Mouse (Mus musculus) liver, embryonic 11.5 days (tissue): Measurements from ENCODE around the gene Fcho1. TPM values are rescaled to one million over a fixed set of nuclear protein-coding genes. Genes with fewer than 3 reads are reported as not detected.
A peak's percentile ranks its signal among the peaks of the same experiment; 100 is the strongest.

ENCODE experiments used
- ATAC-seq: fragments of 200-750 bp; cut with Nextera tagmentation; replicated peaks from 2 replicates; pipeline ENCODE4 v1.8.0; 2017; ENCODE audit warnings: moderate number of reproducible peaks, mild to moderate bottlenecking, moderate TSS enrichment, moderate library complexity; ENCODE audit not compliant: low FRiP score
- DNase-seq: peaks from one replicate; pipeline ENCODE4 v3.0.0-alpha.2; 2017; ENCODE audit warnings: low spot score
- H3K27ac ChIP-seq: fragments of 300-500 bp; sonication (generic); 2 replicates; pipeline ENCODE4 v1.5.1; 2014; ENCODE audit warnings: mild to moderate bottlenecking, low read depth, low read length, control low read depth
- H3K27me3 ChIP-seq: fragments of 300-500 bp; sonication (generic); replicated peaks from 2 replicates; pipeline ENCODE4 v1.6.1; 2014; ENCODE audit warnings: low read length, mixed read lengths; ENCODE audit not compliant: control insufficient read depth, insufficient read depth
- H3K36me3 ChIP-seq: fragments of 300-500 bp; sonication (generic); 2 replicates; pipeline ENCODE4 v1.6.1; 2014; ENCODE audit warnings: mild to moderate bottlenecking, low read length, moderate library complexity, mixed read lengths; ENCODE audit not compliant: control insufficient read depth, insufficient read depth
- H3K4me1 ChIP-seq: fragments of 300-500 bp; sonication (generic); replicated peaks from 2 replicates; pipeline ENCODE4 v1.6.1; 2014; ENCODE audit warnings: low read length, mixed read lengths; ENCODE audit not compliant: control insufficient read depth, insufficient read depth
- H3K4me2 ChIP-seq: fragments of 300-500 bp; sonication (generic); 2 replicates; pipeline ENCODE4 v1.6.1; 2014; ENCODE audit warnings: mild to moderate bottlenecking, control low read depth, moderate library complexity
- H3K4me3 ChIP-seq: fragments of 300-500 bp; sonication (generic); 2 replicates; pipeline ENCODE4 v1.5.1; 2014; ENCODE audit warnings: low read depth, low read length, control low read depth
- H3K9ac ChIP-seq: fragments of 300-500 bp; sonication (generic); 2 replicates; pipeline ENCODE4 v1.6.1; 2014; ENCODE audit warnings: low read depth, low read length, control low read depth
- H3K9me3 ChIP-seq: fragments of 300-500 bp; sonication (generic); 2 replicates; pipeline ENCODE4 v1.6.1; 2016; ENCODE audit warnings: low read length, inconsistent platforms, mixed read lengths; ENCODE audit not compliant: control insufficient read depth
- WGBS: fragments of 180-500 bp; shearing (Covaris S2); extraction: QIAGEN DNeasy Blood & Tissue Kit; methylation state at CpG from one replicate; pipeline ENCODE4 v1.1.7; 2014; 5-methylcytosine and 5-hydroxymethylcytosine counted together
- polyA plus RNA-seq: library from polyadenylated mRNA; unstranded; fragments of >200 nt; fragmentation: Nextera tagmentation; extraction: Ambion mirVana; gene quantifications from 2 replicates; pipeline ENCODE4 v1.2.1, GENCODE M21; 2014

The Fcho1 gene
- polyA plus RNA-seq, 1 experiment from 2014 or later, result 20.8 TPM

GRCm38 (mm10) chr8:71682832-71683231 is 42.7 kb downstream of the Fcho1 start:
- Histone ChIP-seq H3K4me2 (no peak overlapping the region), H3K9ac (no peak overlapping the region), H3K4me1 (peaks cover 7% of the 10 kb centered on the region), H3K36me3 (no peaks in the 10 kb centered on the region), H3K4me3 (no peak overlapping the region), H3K27me3 (peaks cover 98% of the 10 kb centered on the region), H3K9me3 (no peaks in the 10 kb centered on the region), H3K27ac (no peak overlapping the region)
- 78% methylated on average over 12 of the region's 12 CpGs for WGBS
- DNase-seq (no peak), ATAC-seq (no peak)

GRCm38 (mm10) chr8:71681369-71681915 is 44.1 kb downstream of the Fcho1 start:
- no peak overlapping the region for H3K4me3 ChIP-seq
- H3K36me3 ChIP-seq, result no peaks in the 10 kb centered on the region
- WGBS, result 46% methylated on average over 17 of the region's 18 CpGs
- peaks cover 84% of the 10 kb centered on the region for H3K27me3 ChIP-seq
- no peak for DNase-seq
- no peak for ATAC-seq
- H3K9ac ChIP-seq, result no peak overlapping the region
- peaks cover 5% of the 10 kb centered on the region for H3K4me1 ChIP-seq
- no peaks in the 10 kb centered on the region for H3K9me3 ChIP-seq
- no peak overlapping the region for H3K27ac ChIP-seq
- no peak overlapping the region for H3K4me2 ChIP-seq

- H3K4me3 ChIP-seq, result peak overlapping the region; percentile 0; the same call in 1 of the 2 replicates
- ATAC-seq, result no peak
- H3K27me3 ChIP-seq, result peaks cover 75% of the 10 kb centered on the region
These were observed 45.0 kb downstream of the Fcho1 start for GRCm38 (mm10) chr8:71680471-71680870.

GRCm38 (mm10) chr8:71679550-71680168 is 45.9 kb downstream of the Fcho1 start:
- Histone ChIP-seq H3K4me1 (peaks cover 3% of the 10 kb centered on the region), H3K9me3 (no peaks in the 10 kb centered on the region), H3K9ac (no peak overlapping the region), H3K27me3 (peaks cover 67% of the 10 kb centered on the region), H3K36me3 (no peaks in the 10 kb centered on the region), H3K4me2 (peak overlapping the region; percentile 44), H3K27ac (no peak overlapping the region), H3K4me3 (peak overlapping the region; percentile 29)
- WGBS, result 31% methylated on average over 45 of the region's 46 CpGs
- DNase-seq, result no peak
- peak; percentile 29; the same call in 1 of the 2 replicates for ATAC-seq

More at GRCm38 (mm10) chr8:71680471-71680870, 45.0 kb downstream of the Fcho1 start:
- no peak for DNase-seq
- 28% methylated on average over 21 of the region's 21 CpGs for WGBS
- no peaks in the 10 kb centered on the region for H3K36me3 ChIP-seq
- H3K4me1 ChIP-seq, result peaks cover 3% of the 10 kb centered on the region
- H3K27ac ChIP-seq, result no peak overlapping the region
- H3K4me2 ChIP-seq, result 0 out of 2 replicates have a peak overlapping the region, but pooled peaks have one; percentile 25
- H3K9me3 ChIP-seq, result no peaks in the 10 kb centered on the region
- H3K9ac ChIP-seq, result no peak overlapping the region

GRCm38 (mm10) chr8:71679116-71679515 is 46.4 kb downstream of the Fcho1 start:
- H3K9ac ChIP-seq, result no peak overlapping the region
- no peaks in the 10 kb centered on the region for H3K9me3 ChIP-seq
- H3K27me3 ChIP-seq, result peaks cover 61% of the 10 kb centered on the region
- peak overlapping the region; percentile 44 for H3K4me2 ChIP-seq
- peaks cover 3% of the 10 kb centered on the region for H3K4me1 ChIP-seq
- DNase-seq, result no peak
- no peak for ATAC-seq
- H3K27ac ChIP-seq, result no peak overlapping the region
- H3K4me3 ChIP-seq, result no peak overlapping the region; the same call in 1 of the 2 replicates
- WGBS, result 52% methylated on average over 16 of the region's 16 CpGs
- no peaks in the 10 kb centered on the region for H3K36me3 ChIP-seq

GRCm38 (mm10) chr8:71678216-71678615 is 47.3 kb downstream of the Fcho1 start:
- DNase-seq, result no peak
- WGBS, result 75% methylated on average over 4 of the region's 4 CpGs
- ATAC-seq, result no peak
- Histone ChIP-seq H3K36me3 (no peaks in the 10 kb centered on the region), H3K4me1 (peaks cover 3% of the 10 kb centered on the region), H3K4me3 (no peak overlapping the region), H3K9me3 (no peaks in the 10 kb centered on the region), H3K9ac (no peak overlapping the region), H3K27ac (no peak overlapping the region), H3K27me3 (peaks cover 52% of the 10 kb centered on the region), H3K4me2 (no peak overlapping the region)

- ATAC-seq (no peak), DNase-seq (no peak)
- Histone ChIP-seq H3K27me3 (peaks cover 46% of the 10 kb centered on the region), H3K9ac (no peak overlapping the region), H3K27ac (no peak overlapping the region), H3K4me2 (peak overlapping the region; percentile 80), H3K36me3 (no peaks in the 10 kb centered on the region), H3K4me1 (peaks cover 3% of the 10 kb centered on the region), H3K4me3 (peak overlapping the region; percentile 58; the same call in 1 of the 2 replicates), H3K9me3 (no peaks in the 10 kb centered on the region)
These were observed 48.0 kb downstream of the Fcho1 start for GRCm38 (mm10) chr8:71677555-71677954.

GRCm38 (mm10) chr8:71676803-71677202 is 48.7 kb downstream of the Fcho1 start:
- peaks cover 5% of the 10 kb centered on the region for H3K4me1 ChIP-seq
- no peak for DNase-seq
- peak overlapping the region; percentile 1 for H3K27ac ChIP-seq
- H3K9ac ChIP-seq, result peak overlapping the region; percentile 75
- H3K36me3 ChIP-seq, result no peaks in the 10 kb centered on the region
- H3K4me2 ChIP-seq, result peak overlapping the region; percentile 80
- WGBS, result 45% methylated on average over 9 of the region's 9 CpGs
- ATAC-seq, result no peak
- H3K27me3 ChIP-seq, result peaks cover 38% of the 10 kb centered on the region
- peak overlapping the region; percentile 58 for H3K4me3 ChIP-seq
- H3K9me3 ChIP-seq, result no peaks in the 10 kb centered on the region
